Mouse (Mus musculus): Measurements from ENCODE around the gene Hck.

GRCm38 (mm10) chr2:153074651-153075050, 33.6 kb upstream of the Hck start:
- TF ChIP-seq POLR2A (IDR thresholded peaks at IDR 0.05; ENCODE audit: insufficient read depth, low read depth, low read length) (no peak), CTCF (IDR thresholded peaks at IDR 0.05) (no peak)

All from heart, adult 2 months (tissue).